Mouse (Mus musculus) liver, postnatal 0 days (tissue): Measurements from ENCODE around the gene Klhdc9. TPM values are rescaled to one million over a fixed set of nuclear protein-coding genes. Genes with fewer than 3 reads are reported as not detected.

ENCODE experiments used
- ATAC-seq: fragments of 200-750 bp; cut with Nextera tagmentation; 2 replicates; pipeline ENCODE4 v1.8.0; 2017; ENCODE audit warnings: mild to moderate bottlenecking, moderate library complexity
- DNase-seq: peaks from one replicate; pipeline ENCODE4 v3.0.0-alpha.2; 2016
- H3K27ac ChIP-seq: fragments of 300-500 bp; sonication (generic); 2 replicates; pipeline ENCODE4 v1.5.1; 2014; ENCODE audit warnings: antibody characterized with exemption, moderate library complexity, mild to moderate bottlenecking, low read depth
- H3K27me3 ChIP-seq: fragments of 300-500 bp; sonication (generic); 2 replicates; pipeline ENCODE4 v1.6.1; 2014; ENCODE audit warnings: low read length, control low read depth, mixed read lengths; ENCODE audit not compliant: insufficient read depth
- H3K36me3 ChIP-seq: fragments of 300-500 bp; sonication (generic); replicated peaks from 2 replicates; pipeline ENCODE4 v1.6.1; 2014; ENCODE audit warnings: mild to moderate bottlenecking, control low read depth, low read length, moderate library complexity, mixed read lengths; ENCODE audit not compliant: insufficient read depth
- H3K4me1 ChIP-seq: fragments of 300-500 bp; sonication (generic); 2 replicates; pipeline ENCODE4 v1.6.1; 2014; ENCODE audit warnings: antibody characterized with exemption, mild to moderate bottlenecking, control low read depth; ENCODE audit not compliant: insufficient read depth
- H3K4me2 ChIP-seq: fragments of 300-500 bp; sonication (generic); 2 replicates; pipeline ENCODE4 v1.6.1; 2014; ENCODE audit warnings: low read depth, mild to moderate bottlenecking, low read length, moderate library complexity, mixed read lengths
- H3K4me3 ChIP-seq: fragments of 300-500 bp; sonication (generic); 2 replicates; pipeline ENCODE4 v1.5.1; 2014; ENCODE audit warnings: low read depth, low read length
- H3K9ac ChIP-seq: fragments of 300-500 bp; sonication (generic); replicated peaks from 2 replicates; pipeline ENCODE4 v1.6.1; 2014; ENCODE audit warnings: mild to moderate bottlenecking, moderate library complexity
- H3K9me3 ChIP-seq: fragments of 300-500 bp; sonication (generic); 2 replicates; pipeline ENCODE4 v1.6.1; 2016; ENCODE audit warnings: mild to moderate bottlenecking, control low read depth, low read length, mixed read lengths
- CTCF ChIP-seq: sonication (generic); IDR thresholded peaks from 2 replicates; pipeline ENCODE4 v1.5.1; 2016; ENCODE audit warnings: antibody characterized with exemption, low read depth
- EP300 ChIP-seq: IDR thresholded peaks from 2 replicates; pipeline ENCODE4 v1.6.1; 2016; ENCODE audit warnings: antibody characterized with exemption, low read depth, mild to moderate bottlenecking
- WGBS: fragments of 180-500 bp; shearing (Covaris S2); extraction: QIAGEN DNeasy Blood & Tissue Kit; methylation state at CpG from one replicate; pipeline ENCODE4 v1.1.7; 2014; ENCODE audit not compliant: insufficient replicate concordance; 5-methylcytosine and 5-hydroxymethylcytosine counted together
- polyA plus RNA-seq: library from polyadenylated mRNA; unstranded; fragments of >200 nt; fragmentation: Nextera tagmentation; extraction: Ambion mirVana; gene quantifications from 2 replicates; pipeline ENCODE4 v1.2.1, GENCODE M21; 2015

The Klhdc9 gene
- polyA plus RNA-seq: 0.59 and 0.60 TPM in 2 replicates

DNA sequence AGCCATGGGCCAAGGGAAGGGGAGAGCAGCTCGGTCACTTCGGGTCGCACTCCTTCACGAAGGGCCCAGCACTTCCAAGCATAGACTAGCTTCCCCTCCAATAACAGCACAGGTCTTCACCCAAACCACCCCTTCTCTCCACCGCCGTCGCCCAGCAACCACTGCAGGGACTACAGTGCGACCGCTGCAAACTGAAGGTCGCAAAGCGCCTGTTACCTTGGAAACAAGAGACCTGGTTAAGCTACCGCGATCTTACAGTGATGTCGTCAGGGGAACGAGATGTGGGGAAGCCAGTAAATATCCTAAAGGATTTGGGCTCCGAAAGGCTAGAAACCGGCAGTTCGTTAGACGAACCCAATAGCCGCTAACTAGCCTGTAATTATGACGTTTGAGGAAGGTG is at the start of gene Klhdc9:
Klhdc9 (minus strand) TSS at position 143 of the 400 bp plus-strand sequence.
- Histone ChIP-seq H3K4me3 (peak within 1 kb of the TSS; percentile 61), H3K36me3 (peaks cover 22% of the 10 kb centered on the region), H3K4me1 (peaks cover 5% of the 10 kb centered on the region; the same call in 1 of the 2 replicates), H3K27ac (peak within 1 kb of the TSS; percentile 67; the same call in 1 of the 2 replicates), H3K9me3 (no peaks in the 10 kb centered on the region), H3K9ac (peak within 1 kb of the TSS; percentile 60), H3K27me3 (no peaks in the 10 kb centered on the region), H3K4me2 (peak within 1 kb of the TSS; percentile 85)
- WGBS: 3% methylated on average over 21 of the region's 21 CpGs
- ATAC-seq (peak; percentile 97), DNase-seq (peak; percentile 90)
- no peak for TF ChIP-seq EP300
- no peak for TF ChIP-seq CTCF

GRCm38 (mm10) chr1:171410231-171410630 is 49.6 kb upstream of the Klhdc9 start:
- Histone ChIP-seq H3K9me3 (no peaks in the 10 kb centered on the region), H3K27me3 (no peaks in the 10 kb centered on the region), H3K36me3 (no peaks in the 10 kb centered on the region; the same call in 1 of the 2 replicates), H3K4me2 (no peak overlapping the region), H3K9ac (no peak overlapping the region), H3K27ac (no peak overlapping the region), H3K4me1 (peaks cover 18% of the 10 kb centered on the region), H3K4me3 (no peak overlapping the region)
- no peak for ATAC-seq
- TF ChIP-seq CTCF: no peak
- no peak for TF ChIP-seq EP300
- WGBS: 90% methylated on average over 1 of the region's 1 CpGs
- DNase-seq: no peak

GRCm38 (mm10) chr1:171407263-171407662 is 46.7 kb upstream of the Klhdc9 start:
- H3K4me2 ChIP-seq: no peak overlapping the region
- ATAC-seq: no peak

GRCm38 (mm10) chr1:171402991-171403390 is 42.4 kb upstream of the Klhdc9 start:
- no peaks in the 10 kb centered on the region for H3K9me3 ChIP-seq
- WGBS: 78% methylated on average over 9 of the region's 9 CpGs
- TF ChIP-seq CTCF (no peak), EP300 (no peak)

More at GRCm38 (mm10) chr1:171407263-171407662, 46.7 kb upstream of the Klhdc9 start:
- WGBS: 70% methylated on average over 5 of the region's 5 CpGs
- Histone ChIP-seq H3K4me3 (no peak overlapping the region), H3K4me1 (no peaks in the 10 kb centered on the region), H3K27ac (no peak overlapping the region), H3K9ac (no peak overlapping the region), H3K36me3 (no peaks in the 10 kb centered on the region), H3K27me3 (no peaks in the 10 kb centered on the region), H3K9me3 (no peaks in the 10 kb centered on the region)
- TF ChIP-seq EP300 (no peak), CTCF (no peak)
- no peak for DNase-seq

DNA sequence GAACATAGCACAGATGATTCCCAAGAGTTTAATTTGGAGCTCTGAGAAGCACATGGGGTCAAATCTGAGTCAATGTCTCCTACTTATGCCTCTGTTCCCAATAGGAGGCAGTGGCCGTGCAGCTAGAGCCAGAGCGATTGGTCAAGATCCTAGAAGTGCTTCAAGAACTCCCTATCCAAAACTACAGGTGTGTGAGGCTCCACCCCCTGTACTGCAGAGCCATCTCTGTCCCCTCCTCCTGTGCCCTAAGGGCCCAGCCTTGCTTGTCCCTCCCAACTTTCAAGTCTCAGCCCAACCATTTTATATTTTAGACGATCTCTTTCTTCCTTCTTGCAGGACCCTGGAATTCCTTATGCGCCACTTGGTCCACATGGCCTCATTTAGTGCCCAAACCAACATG is 41.2 kb upstream of the Klhdc9 start:
- Histone ChIP-seq H3K4me1 (no peaks in the 10 kb centered on the region), H3K27ac (no peak overlapping the region), H3K9ac (no peak overlapping the region), H3K4me2 (no peak overlapping the region), H3K9me3 (no peaks in the 10 kb centered on the region), H3K27me3 (no peaks in the 10 kb centered on the region), H3K4me3 (no peak overlapping the region), H3K36me3 (peaks cover 7% of the 10 kb centered on the region; the same call in 1 of the 2 replicates)
- no peak for TF ChIP-seq EP300
- TF ChIP-seq CTCF: no peak
- DNase-seq (no peak), ATAC-seq (no peak)
- WGBS: 86% methylated on average over 4 of the region's 4 CpGs

More at GRCm38 (mm10) chr1:171402991-171403390, 42.4 kb upstream of the Klhdc9 start:
- Histone ChIP-seq H3K4me1 (no peaks in the 10 kb centered on the region), H3K27me3 (no peaks in the 10 kb centered on the region), H3K4me3 (no peak overlapping the region), H3K27ac (no peak overlapping the region), H3K9ac (no peak overlapping the region), H3K4me2 (no peak overlapping the region), H3K36me3 (peaks cover 7% of the 10 kb centered on the region; the same call in 1 of the 2 replicates)
- DNase-seq (no peak), ATAC-seq (no peak)

DNA sequence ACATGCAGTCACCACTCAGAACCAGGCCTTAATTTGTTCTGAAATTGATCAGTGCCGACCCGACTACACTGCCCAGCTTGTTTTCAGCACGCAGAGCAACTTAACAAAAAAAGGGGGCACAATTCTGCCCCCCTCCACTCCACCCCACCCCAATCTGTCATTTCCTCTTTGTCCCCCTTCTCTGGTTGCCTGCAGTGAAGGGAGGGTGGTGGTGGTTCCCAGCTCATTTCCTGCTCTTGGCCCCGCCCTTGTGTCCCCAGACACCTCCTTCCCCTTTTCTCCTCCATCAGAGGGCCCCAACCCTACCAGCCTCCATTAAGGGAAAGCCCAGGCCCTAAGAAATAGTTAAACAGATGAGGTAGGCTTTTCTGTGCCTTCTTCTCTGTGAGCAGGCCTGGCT is 29.5 kb upstream of the Klhdc9 start:
- Histone ChIP-seq H3K27ac (peak overlapping the region; percentile 95), H3K9ac (peak overlapping the region; percentile 66), H3K36me3 (no peaks in the 10 kb centered on the region), H3K4me2 (peak overlapping the region; percentile 67), H3K9me3 (no peaks in the 10 kb centered on the region), H3K4me3 (peak overlapping the region; percentile 56), H3K4me1 (no peaks in the 10 kb centered on the region), H3K27me3 (no peaks in the 10 kb centered on the region)
- WGBS: 26% methylated on average over 4 of the region's 4 CpGs
- TF ChIP-seq EP300 (no peak), CTCF (no peak)
- DNase-seq: peak; percentile 71
- peak; percentile 52 for ATAC-seq
